Mouse (Mus musculus): Measurements from ENCODE around the gene Slc24a3. TPM values are rescaled to one million over a fixed set of nuclear protein-coding genes. Genes with fewer than 3 reads are reported as not detected.

Gene Slc24a3
- total RNA-seq, 2 experiments from 2014 or later, result 184 to 186 TPM

- DNase-seq (ENCODE audit: low spot score in 2 of 2), result no peak
Measured at GRCm38 (mm10) chr2:145535774-145536173, 368.2 kb downstream of the Slc24a3 start.

- DNase-seq (ENCODE audit: low spot score in 2 of 2), result no peak
Measured at GRCm38 (mm10) chr2:145536986-145537385, 369.4 kb downstream of the Slc24a3 start.

- DNase-seq (ENCODE audit: low spot score in 2 of 2), result no peak
Measured at GRCm38 (mm10) chr2:145541695-145542094, 374.1 kb downstream of the Slc24a3 start.

- DNase-seq (ENCODE audit: low spot score in 2 of 2), result no peak
Measured at GRCm38 (mm10) chr2:145546071-145546470, 378.5 kb downstream of the Slc24a3 start.

- no peak for DNase-seq (ENCODE audit: low spot score in 2 of 2)
Measured at GRCm38 (mm10) chr2:145554722-145555252, 387.2 kb downstream of the Slc24a3 start.

GRCm38 (mm10) chr2:145555713-145556112 lies 388.2 kb downstream of the Slc24a3 start:
- no peak for DNase-seq (ENCODE audit: low spot score in 2 of 2)

- peak in 1 of 2 experiments; percentile 72 for DNase-seq (ENCODE audit: low spot score in 2 of 2)
Measured at GRCm38 (mm10) chr2:145557361-145557931, 389.9 kb downstream of the Slc24a3 start.

GRCm38 (mm10) chr2:145562493-145562892 lies 394.9 kb downstream of the Slc24a3 start:
- DNase-seq (ENCODE audit: low spot score in 2 of 2), result no peak

- DNase-seq (ENCODE audit: low spot score in 2 of 2), result no peak
Measured at GRCm38 (mm10) chr2:145564596-145564995, 397.0 kb downstream of the Slc24a3 start.

- no peak for DNase-seq (ENCODE audit: low spot score in 2 of 2)
Measured at GRCm38 (mm10) chr2:145566904-145567303, 399.4 kb downstream of the Slc24a3 start.

GRCm38 (mm10) chr2:145571943-145572342 lies 404.4 kb downstream of the Slc24a3 start:
- no peak for DNase-seq (ENCODE audit: low spot score in 2 of 2)

GRCm38 (mm10) chr2:145574148-145574547 lies 406.6 kb downstream of the Slc24a3 start:
- no peak for DNase-seq (ENCODE audit: low spot score in 2 of 2)

GRCm38 (mm10) chr2:145583103-145583502 lies 415.5 kb downstream of the Slc24a3 start:
- DNase-seq (ENCODE audit: low spot score in 2 of 2), result no peak

- peak; percentile 11 to 26 for DNase-seq (ENCODE audit: low spot score in 2 of 2)
Measured at GRCm38 (mm10) chr2:145585437-145585836, 417.9 kb downstream of the Slc24a3 start.

- peak; percentile 49 to 76 for DNase-seq (ENCODE audit: low spot score in 2 of 2)
Measured at GRCm38 (mm10) chr2:145588009-145588737, 420.6 kb downstream of the Slc24a3 start.

GRCm38 (mm10) chr2:145591881-145592280 lies 424.3 kb downstream of the Slc24a3 start:
- no peak for DNase-seq (ENCODE audit: low spot score in 2 of 2)

GRCm38 (mm10) chr2:145593649-145594347 lies 426.2 kb downstream of the Slc24a3 start:
- no peak for DNase-seq (ENCODE audit: low spot score in 2 of 2)

GRCm38 (mm10) chr2:145597866-145598265 lies 430.3 kb downstream of the Slc24a3 start:
- no peak for DNase-seq (ENCODE audit: low spot score in 2 of 2)

- DNase-seq (ENCODE audit: low spot score in 2 of 2), result no peak
Measured at GRCm38 (mm10) chr2:145607844-145608243, 440.3 kb downstream of the Slc24a3 start.

- DNase-seq (ENCODE audit: low spot score in 2 of 2), result peak; percentile 28 to 78
Measured at GRCm38 (mm10) chr2:145610796-145611705, 443.5 kb downstream of the Slc24a3 start.

GRCm38 (mm10) chr2:145612937-145613336 lies 445.4 kb downstream of the Slc24a3 start:
- DNase-seq (ENCODE audit: low spot score in 2 of 2), result no peak
